Mouse (Mus musculus): ENCODE measurements at regions not wholly inside any gene's neighbourhood (a gene's known extent, or its start where the extent isn't known, plus 50 kb on each side); places are given as distances from the start of the nearest gene placed in this dataset.

DNA sequence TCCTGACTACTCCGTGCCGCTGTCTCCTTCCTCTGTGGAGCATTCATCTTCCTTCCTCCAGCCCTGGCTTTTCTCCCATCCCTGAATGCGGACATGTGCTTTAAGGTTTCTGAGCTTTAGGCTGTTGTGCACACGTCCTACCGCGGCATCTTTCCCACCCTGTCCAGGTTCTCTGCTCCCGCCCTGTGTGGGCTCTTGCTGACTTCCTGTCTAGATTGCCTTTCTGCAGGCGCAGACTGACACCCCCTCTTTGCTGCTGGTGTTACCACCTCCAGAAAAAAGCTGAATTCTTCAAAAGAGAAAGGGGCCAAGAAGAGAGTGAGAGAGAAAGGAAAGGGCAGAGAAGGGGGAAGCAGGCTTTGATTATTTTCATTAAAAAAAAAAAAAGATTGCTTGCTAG, 167.7 kb upstream of the Klf4 start:
- no peak for DNase-seq
- Histone ChIP-seq H3K4me3 (no peak overlapping the region), H3K27ac (peak overlapping the region; percentile 66)
- intact Hi-C loops (cut with DNase I) = no loop called here
- no peak for TF ChIP-seq CTCF (IDR thresholded peaks at IDR 0.05)

DNA sequence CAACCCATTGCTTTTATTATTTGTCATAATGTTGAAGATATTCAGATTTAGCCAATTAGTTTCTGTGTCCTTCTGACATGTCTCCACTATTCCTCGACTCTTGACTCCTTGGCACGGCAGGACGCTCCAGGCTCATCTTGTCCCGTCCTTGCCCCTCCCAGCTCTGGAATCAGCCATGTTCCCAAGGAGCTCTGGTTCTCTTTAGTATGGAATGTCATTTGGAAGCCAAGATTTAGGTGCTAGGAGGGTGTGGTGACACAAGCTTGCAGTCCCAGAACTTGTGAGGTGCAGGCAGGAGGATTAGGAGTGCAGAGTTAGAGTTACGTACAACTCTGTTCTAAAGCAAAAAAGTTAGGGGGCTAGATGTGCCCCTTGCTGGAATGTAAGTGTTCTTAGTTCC, 166.9 kb upstream of the Klf4 start:
- Histone ChIP-seq H3K4me3 (no peak overlapping the region), H3K27ac (no peak overlapping the region)
- intact Hi-C loops (cut with DNase I) = no loop called here
- no peak for DNase-seq
- TF ChIP-seq CTCF (IDR thresholded peaks at IDR 0.05) = no peak

DNA sequence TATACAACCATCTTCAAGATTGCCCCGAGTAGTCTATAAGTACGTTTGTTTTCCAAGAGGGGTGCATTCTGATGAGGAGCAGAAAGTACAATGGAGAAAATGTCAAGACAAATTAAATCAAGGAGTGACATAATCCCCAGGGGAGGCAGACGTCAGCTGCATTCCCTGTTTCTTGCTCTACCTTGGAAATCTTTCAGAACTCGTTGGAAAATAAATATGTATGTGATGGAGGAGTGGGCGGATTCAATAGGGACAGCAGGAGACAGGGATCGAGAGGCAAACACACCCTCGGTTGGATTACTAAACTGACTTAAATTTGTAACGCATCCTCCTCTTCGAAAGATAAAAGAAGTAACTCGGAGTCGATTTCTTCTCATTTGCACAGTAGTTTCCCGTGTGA, 164.8 kb upstream of the Klf4 start:
- no peak for DNase-seq
- no peak overlapping the region for H3K4me3 ChIP-seq
- intact Hi-C loops (cut with DNase I) = no loop called here
- TF ChIP-seq CTCF (IDR thresholded peaks at IDR 0.05) = no peak
- no peak overlapping the region for H3K27ac ChIP-seq

DNA sequence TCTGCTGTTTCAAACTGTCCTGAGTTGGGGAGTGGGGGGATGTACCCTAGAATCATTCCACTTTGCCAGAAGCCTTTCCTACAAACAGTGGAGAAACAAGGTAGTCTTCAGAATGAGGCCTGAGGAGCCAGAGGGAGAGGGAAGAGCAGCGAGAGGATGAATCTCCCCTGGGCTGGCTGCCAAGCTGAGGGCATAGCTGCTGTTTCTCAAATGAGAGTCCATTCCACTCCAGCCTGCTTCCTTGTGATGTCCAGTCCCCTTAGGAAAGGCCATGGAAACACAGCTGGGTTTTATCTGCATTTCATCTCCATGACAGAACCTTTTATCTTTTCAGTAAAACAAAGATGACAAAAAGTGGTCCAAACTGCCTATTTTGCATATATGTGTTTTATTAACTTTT, 164.2 kb upstream of the Klf4 start:
- TF ChIP-seq CTCF (IDR thresholded peaks at IDR 0.05) = no peak
- H3K4me3 ChIP-seq = no peak overlapping the region
- peak; percentile 41 for DNase-seq
- H3K27ac ChIP-seq = 0 out of 2 replicates have a peak overlapping the region, but pooled peaks have one; percentile 16
- intact Hi-C loops (cut with DNase I) = no loop called here

DNA sequence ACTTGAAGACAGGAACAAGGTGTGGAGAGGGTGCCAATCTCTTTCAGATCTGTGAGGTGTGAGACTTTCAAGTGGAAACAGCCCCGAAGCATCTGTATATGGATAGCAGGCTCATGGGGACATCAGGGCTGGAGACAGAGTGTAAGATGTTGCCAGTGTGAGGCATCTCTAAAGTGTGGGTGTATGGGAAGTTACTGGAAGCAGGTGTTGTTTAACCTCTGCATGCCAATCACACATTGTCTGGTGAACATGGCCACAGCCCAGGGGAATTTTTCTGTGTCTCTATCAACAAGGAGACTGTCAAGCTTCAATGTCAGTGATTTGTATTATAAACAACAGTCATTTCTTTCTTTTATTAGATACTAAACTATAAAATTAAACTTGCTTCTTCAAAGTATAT, 163.0 kb upstream of the Klf4 start:
- DNase-seq = no peak
- no peak for TF ChIP-seq CTCF (IDR thresholded peaks at IDR 0.05)
- Histone ChIP-seq H3K4me3 (no peak overlapping the region), H3K27ac (no peak overlapping the region)
- intact Hi-C loops (cut with DNase I) = no loop called here

DNA sequence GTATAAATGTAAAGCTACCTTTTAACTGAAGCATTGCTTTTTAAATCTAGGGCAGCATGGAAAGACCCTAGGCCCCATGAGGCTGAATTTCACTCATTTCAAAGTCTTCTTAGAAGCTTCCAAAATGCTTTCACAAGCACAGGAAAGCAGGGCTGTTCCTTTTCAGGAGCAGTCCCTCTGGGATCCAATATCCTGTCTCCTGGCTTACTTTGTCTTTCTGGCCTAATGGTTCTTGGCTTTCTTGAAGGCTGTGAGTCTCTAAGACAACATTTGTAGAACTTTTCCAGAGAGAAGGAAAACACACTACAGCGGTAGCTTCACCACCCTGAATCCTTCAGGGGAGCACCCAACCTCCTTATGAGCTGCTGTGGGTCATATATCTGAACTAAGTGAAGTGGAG, 157.2 kb upstream of the Klf4 start:
- Histone ChIP-seq H3K27ac (peak overlapping the region; percentile 79), H3K4me3 (no peak overlapping the region)
- intact Hi-C loops (cut with DNase I) = no loop called here
- no peak for TF ChIP-seq CTCF (IDR thresholded peaks at IDR 0.05)
- DNase-seq = no peak

DNA sequence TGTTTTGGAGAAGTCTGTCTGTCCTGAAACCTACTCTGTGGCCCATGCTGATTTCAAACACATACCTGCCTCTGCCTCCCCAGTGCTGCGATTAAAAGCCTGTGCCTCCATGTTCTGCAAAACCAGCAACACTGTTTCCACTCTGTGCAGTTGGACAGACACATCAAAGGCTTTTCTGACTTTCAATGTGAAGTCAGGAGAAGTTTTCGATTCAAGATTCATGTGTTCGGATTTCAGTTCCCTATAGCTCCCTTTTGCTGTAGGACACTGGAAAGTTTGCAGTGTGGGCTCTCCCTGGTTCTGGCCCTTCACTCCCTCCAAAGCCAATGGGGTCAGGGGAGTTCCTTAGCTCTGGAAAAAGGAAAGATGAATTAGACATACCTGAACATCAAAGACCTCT, 154.5 kb upstream of the Klf4 start:
- H3K27ac ChIP-seq = no peak overlapping the region
- no peak for TF ChIP-seq CTCF (IDR thresholded peaks at IDR 0.05)
- no peak overlapping the region for H3K4me3 ChIP-seq
- DNase-seq = no peak
- intact Hi-C loops (cut with DNase I) = no loop called here

DNA sequence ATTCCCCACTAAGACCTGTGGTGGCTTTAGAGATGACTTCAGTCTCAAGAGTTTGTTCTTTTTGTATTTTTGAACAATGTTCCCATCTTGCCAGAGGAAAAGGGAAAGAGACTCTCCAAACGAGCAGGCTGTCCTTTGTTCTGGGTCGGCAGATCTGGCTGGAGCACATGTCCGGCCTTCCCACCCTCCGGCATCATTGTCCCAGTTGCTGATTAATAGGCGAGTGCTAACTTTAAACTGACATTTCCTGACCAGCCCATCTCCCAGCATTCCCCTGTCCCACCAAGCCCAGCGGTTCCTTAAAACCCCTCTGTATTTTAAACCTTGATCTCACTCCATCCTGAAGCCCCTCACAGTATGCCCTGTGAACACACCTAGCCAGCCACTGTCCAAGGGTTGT, 140.0 kb upstream of the Klf4 start:
- Histone ChIP-seq H3K27ac (peak overlapping the region; percentile 78), H3K4me3 (no peak overlapping the region)
- TF ChIP-seq CTCF (IDR thresholded peaks at IDR 0.05) = no peak
- intact Hi-C loops (cut with DNase I) = no loop called here
- DNase-seq = peak; percentile 39

DNA sequence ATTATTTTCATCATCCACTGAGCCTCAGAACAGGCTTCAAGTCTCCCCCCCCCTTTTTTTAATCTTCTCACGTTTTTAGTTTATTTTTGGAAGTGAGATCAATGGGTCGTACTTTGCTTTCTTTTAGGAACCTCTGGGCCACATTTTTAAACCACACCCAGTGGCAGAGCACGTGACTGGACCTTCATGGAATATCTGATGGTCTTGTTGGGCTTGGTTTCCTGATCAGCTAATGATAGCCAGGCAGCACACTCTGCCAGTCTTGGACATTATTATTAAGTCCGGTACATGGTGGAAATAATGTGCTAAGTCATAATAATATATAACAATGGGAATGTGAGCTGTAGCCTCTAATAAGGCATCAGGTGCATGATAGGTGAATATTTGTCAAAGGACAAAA, 138.0 kb upstream of the Klf4 start:
- intact Hi-C loops (cut with DNase I) = no loop called here
- Histone ChIP-seq H3K27ac (peak overlapping the region; percentile 78), H3K4me3 (no peak overlapping the region)
- no peak for TF ChIP-seq CTCF (IDR thresholded peaks at IDR 0.05)
- DNase-seq = no peak

DNA sequence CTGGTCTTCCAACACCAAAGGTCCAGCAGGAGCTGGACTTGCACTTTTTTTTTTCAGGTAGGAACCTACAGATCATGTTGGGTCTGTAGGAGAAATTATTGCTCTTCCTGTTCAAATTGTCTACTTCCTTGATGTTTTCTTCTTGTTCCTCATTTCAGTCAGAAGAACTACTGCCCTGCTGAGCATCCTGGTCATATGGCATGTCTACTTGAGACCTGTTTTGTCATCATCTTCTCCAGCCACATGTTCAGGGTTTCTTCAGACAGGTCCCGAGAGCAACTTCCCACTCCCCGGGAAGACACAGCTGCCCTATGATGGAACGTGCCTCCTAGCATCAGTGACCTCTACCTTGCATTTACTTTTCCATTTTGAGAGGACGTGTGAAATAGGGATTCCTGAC, 132.6 kb upstream of the Klf4 start:
- no peak for DNase-seq
- TF ChIP-seq CTCF (IDR thresholded peaks at IDR 0.05) = no peak
- Histone ChIP-seq H3K4me3 (no peak overlapping the region), H3K27ac (no peak overlapping the region)
- intact Hi-C loops (cut with DNase I) = no loop called here

DNA sequence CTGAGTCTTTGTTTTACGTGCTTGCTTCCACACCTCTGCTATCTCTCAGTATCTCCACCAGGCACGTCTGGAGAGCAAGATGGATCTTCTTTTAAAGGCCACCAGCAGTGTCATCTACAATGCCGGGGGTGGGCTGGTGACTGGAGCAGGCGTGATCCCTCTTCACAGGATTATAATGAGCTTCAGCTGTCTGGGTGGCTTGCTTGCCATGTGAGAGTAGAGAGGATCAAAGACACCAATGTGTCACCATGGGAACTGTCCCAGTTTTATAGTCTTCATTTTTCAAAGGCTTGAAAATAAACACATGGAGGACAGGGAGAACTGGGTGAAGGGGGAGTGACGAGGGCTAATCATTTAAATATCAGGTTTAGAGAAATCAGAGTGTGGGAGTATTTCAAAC, 131.6 kb upstream of the Klf4 start:
- intact Hi-C loops (cut with DNase I) = no loop called here
- H3K27ac ChIP-seq = no peak overlapping the region
- no peak overlapping the region for H3K4me3 ChIP-seq
- no peak for DNase-seq
- no peak for TF ChIP-seq CTCF (IDR thresholded peaks at IDR 0.05)

DNA sequence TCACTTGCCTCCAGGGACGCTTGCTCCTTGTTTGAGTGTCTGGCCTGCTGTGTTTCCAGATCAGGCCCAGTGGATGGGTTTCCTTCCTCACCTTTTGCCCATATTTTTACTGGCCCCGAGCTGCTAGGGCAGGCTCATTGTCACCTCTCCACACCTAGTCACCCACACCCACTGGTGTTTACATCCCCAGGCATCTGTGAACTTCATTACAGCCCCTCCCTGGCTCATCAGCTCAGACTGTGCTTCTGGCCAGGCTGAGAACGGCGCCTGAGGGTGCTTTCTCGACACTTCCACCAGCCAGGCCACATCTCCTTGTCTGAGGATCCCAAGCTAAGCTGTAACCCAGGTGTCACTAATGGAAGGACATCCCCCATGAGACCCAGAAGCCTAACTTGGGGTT, 129.8 kb upstream of the Klf4 start:
- Histone ChIP-seq H3K4me3 (no peak overlapping the region), H3K27ac (peak overlapping the region; percentile 62)
- peak; percentile 38 for DNase-seq
- no peak for TF ChIP-seq CTCF (IDR thresholded peaks at IDR 0.05)
- intact Hi-C loops (cut with DNase I) = no loop called here

DNA sequence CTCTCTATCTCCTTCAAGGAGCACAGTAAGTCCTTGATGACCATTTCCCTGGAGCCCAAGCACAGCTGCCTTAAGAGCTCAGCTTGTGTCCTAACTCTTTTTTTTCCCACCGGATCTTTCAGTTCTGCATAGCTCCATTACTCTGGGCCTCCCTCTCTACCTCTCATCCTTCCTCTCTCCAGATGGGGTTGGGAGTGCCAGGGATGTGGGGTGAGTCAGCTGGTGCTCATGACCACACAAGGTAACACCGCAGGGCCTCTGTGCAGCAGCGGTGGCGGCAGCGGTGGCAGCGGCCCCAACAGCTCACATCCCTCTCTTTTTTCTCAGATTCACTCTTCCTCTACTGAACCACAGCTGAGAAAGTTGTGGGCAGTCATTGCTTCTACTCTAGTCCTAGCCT, 126.6 kb upstream of the Klf4 start:
- DNase-seq = no peak
- intact Hi-C loops (cut with DNase I) = loop anchor here (10.0 kb wide), 1 partner anchor 456 kb away; no protein-coding TSS in a partner anchor
- Histone ChIP-seq H3K27ac (no peak overlapping the region), H3K4me3 (no peak overlapping the region)
- no peak for TF ChIP-seq CTCF (IDR thresholded peaks at IDR 0.05)

DNA sequence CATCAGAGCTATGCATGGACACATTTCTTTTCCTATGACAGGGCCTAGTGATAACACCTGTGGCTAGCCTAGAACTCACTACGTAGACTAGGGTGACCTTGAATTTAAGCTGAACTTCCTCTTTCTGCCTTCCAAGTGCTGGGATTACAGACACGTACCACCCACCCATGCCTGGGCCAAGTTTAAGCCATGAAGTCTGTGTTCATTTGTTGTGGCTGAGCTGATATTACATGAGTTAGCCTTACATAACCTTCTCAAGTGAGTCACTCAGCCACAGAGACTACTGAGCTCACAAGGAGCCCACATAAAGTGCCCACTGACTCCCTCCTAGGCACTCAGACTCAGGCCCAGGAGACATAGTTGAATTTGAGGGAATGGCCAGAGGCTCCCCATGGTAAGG, 123.1 kb upstream of the Klf4 start:
- no peak overlapping the region for H3K4me3 ChIP-seq
- TF ChIP-seq CTCF (IDR thresholded peaks at IDR 0.05) = no peak
- intact Hi-C loops (cut with DNase I) = loop anchor here (10.0 kb wide), 1 partner anchor 459 kb away; no protein-coding TSS in a partner anchor
- H3K27ac ChIP-seq = peak overlapping the region; percentile 6; the same call in 1 of the 2 replicates
- DNase-seq = no peak

DNA sequence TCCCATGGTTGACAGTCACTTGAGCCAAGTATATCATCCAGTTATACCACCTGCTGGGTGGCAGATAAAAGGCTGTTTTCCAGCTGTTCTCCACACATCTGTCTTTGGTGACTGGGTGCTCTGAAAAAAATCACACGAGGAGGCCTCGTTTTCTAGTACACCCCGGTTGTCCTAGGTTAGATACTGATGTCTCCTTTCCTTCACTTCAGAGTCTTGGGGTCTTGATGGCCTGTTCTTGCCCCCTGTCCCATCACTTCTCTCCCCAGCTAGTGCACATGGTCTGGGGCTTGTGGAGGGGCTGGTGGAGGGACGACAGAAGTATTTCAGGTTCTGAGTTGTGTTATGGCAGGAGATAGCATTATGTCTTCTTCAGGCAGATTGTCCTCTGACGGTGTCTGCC, 120.4 kb upstream of the Klf4 start:
- intact Hi-C loops (cut with DNase I) = loop anchor here (5.0 to 10.0 kb wide), 2 partner anchors 50 to 462 kb away; no protein-coding TSS in a partner anchor
- peak overlapping the region; percentile 93 for H3K27ac ChIP-seq
- DNase-seq = no peak
- H3K4me3 ChIP-seq = peak overlapping the region; percentile 82
- no peak for TF ChIP-seq CTCF (IDR thresholded peaks at IDR 0.05)
